Mouse (Mus musculus): ENCODE measurements around the gene Mpp5.

GRCm38 (mm10) chr12:78747406-78747805 lies 1.3 kb upstream of the Mpp5 start:
- TF ChIP-seq CTCF (IDR thresholded peaks at IDR 0.05; ENCODE audit: low read depth) (no peak), EP300 (optimal IDR thresholded peaks at IDR 0.05) (no peak)

All from stomach, postnatal 0 days (tissue).